Mouse (Mus musculus): ENCODE results near the gene Olfr373.
"Not testable (repeated sequence)": the region's sequence is repeated elsewhere in the genome, so short reads cannot be mapped to it uniquely, and the experiment has no call there.

Olfr373 gene

GRCm38 (mm10) chr8:72082877-72083276 lies at the start of gene Olfr373:
Olfr373 (plus strand) TSS chr8:72083177.
- not testable (repeated sequence) for DNase-seq (ENCODE audit: low spot score in 2 of 2)

- not testable (repeated sequence) for DNase-seq (ENCODE audit: low spot score in 2 of 2)
These were observed 42.1 kb upstream of the Olfr373 start, which contains the start of gene Olfr372 for GRCm38 (mm10) chr8:72040918-72041317. Olfr372 (plus strand) TSS chr8:72041218.

GRCm38 (mm10) chr8:72042493-72042892 lies 40.5 kb upstream of the Olfr373 start:
- DNase-seq (ENCODE audit: low spot score in 2 of 2), result no peak

GRCm38 (mm10) chr8:72054633-72055032 lies 28.3 kb upstream of the Olfr373 start:
- DNase-seq (ENCODE audit: low spot score in 2 of 2), result not testable (repeated sequence)

- not testable (repeated sequence) for DNase-seq (ENCODE audit: low spot score in 2 of 2)
These were observed 25.3 kb upstream of the Olfr373 start for GRCm38 (mm10) chr8:72057643-72058042.

- not testable (repeated sequence) for DNase-seq (ENCODE audit: low spot score in 2 of 2)
These were observed 16.1 kb upstream of the Olfr373 start for GRCm38 (mm10) chr8:72066819-72067399.

- DNase-seq (ENCODE audit: low spot score in 2 of 2), result no peak
These were observed 1.8 kb downstream of the Olfr373 start for GRCm38 (mm10) chr8:72084744-72085143.

- not testable (repeated sequence) for DNase-seq (ENCODE audit: low spot score in 2 of 2)
These were observed 4.6 kb downstream of the Olfr373 start for GRCm38 (mm10) chr8:72087611-72088010.

- not testable (repeated sequence) for DNase-seq (ENCODE audit: low spot score in 2 of 2)
These were observed 13.7 kb downstream of the Olfr373 start for GRCm38 (mm10) chr8:72096721-72097120.

- DNase-seq (ENCODE audit: low spot score in 2 of 2), result not testable (repeated sequence)
These were observed 16.6 kb downstream of the Olfr373 start for GRCm38 (mm10) chr8:72099377-72100103.

GRCm38 (mm10) chr8:72105165-72105564 lies 22.2 kb downstream of the Olfr373 start:
- DNase-seq (ENCODE audit: low spot score in 2 of 2), result no peak

- DNase-seq (ENCODE audit: low spot score in 2 of 2), result no peak
These were observed 23.8 kb downstream of the Olfr373 start, which contains the start of gene Olfr374 for GRCm38 (mm10) chr8:72106740-72107139. Olfr374 (plus strand) TSS chr8:72107040.

- no peak for DNase-seq (ENCODE audit: low spot score in 2 of 2)
These were observed 27.9 kb downstream of the Olfr373 start for GRCm38 (mm10) chr8:72110876-72111275.

- DNase-seq (ENCODE audit: low spot score in 2 of 2), result no peak
These were observed 29.5 kb downstream of the Olfr373 start for GRCm38 (mm10) chr8:72112486-72112885.

- DNase-seq (ENCODE audit: low spot score in 2 of 2), result no peak
These were observed 32.2 kb downstream of the Olfr373 start for GRCm38 (mm10) chr8:72115202-72115601.

GRCm38 (mm10) chr8:72118616-72119015 lies 35.6 kb downstream of the Olfr373 start:
- no peak for DNase-seq (ENCODE audit: low spot score in 2 of 2)

- not testable (repeated sequence) for DNase-seq (ENCODE audit: low spot score in 2 of 2)
These were observed 38.5 kb downstream of the Olfr373 start for GRCm38 (mm10) chr8:72121486-72121885.

- no peak for DNase-seq (ENCODE audit: low spot score in 2 of 2)
These were observed 39.0 kb downstream of the Olfr373 start for GRCm38 (mm10) chr8:72121997-72122396.

GRCm38 (mm10) chr8:72127834-72128233 lies 44.9 kb downstream of the Olfr373 start:
- DNase-seq (ENCODE audit: low spot score in 2 of 2), result no peak

GRCm38 (mm10) chr8:72131251-72131650 lies 48.3 kb downstream of the Olfr373 start:
- DNase-seq (ENCODE audit: low spot score in 2 of 2), result no peak

- DNase-seq (ENCODE audit: low spot score in 2 of 2), result no peak
These were observed 48.9 kb downstream of the Olfr373 start for GRCm38 (mm10) chr8:72131901-72132300.

GRCm38 (mm10) chr8:72132417-72132816 lies 49.4 kb downstream of the Olfr373 start:
- no peak for DNase-seq (ENCODE audit: low spot score in 2 of 2)

GRCm38 (mm10) chr8:72132891-72133290 lies 49.9 kb downstream of the Olfr373 start:
- no peak for DNase-seq (ENCODE audit: low spot score in 2 of 2)
